Mouse (Mus musculus): ENCODE measurements around the gene Eif4e3. TPM values are rescaled to one million over a fixed set of nuclear protein-coding genes. Genes with fewer than 3 reads are reported as not detected.

The Eif4e3 gene
- polyA plus RNA-seq, 1 experiment from 2014 or later, result 19.5 TPM

DNA sequence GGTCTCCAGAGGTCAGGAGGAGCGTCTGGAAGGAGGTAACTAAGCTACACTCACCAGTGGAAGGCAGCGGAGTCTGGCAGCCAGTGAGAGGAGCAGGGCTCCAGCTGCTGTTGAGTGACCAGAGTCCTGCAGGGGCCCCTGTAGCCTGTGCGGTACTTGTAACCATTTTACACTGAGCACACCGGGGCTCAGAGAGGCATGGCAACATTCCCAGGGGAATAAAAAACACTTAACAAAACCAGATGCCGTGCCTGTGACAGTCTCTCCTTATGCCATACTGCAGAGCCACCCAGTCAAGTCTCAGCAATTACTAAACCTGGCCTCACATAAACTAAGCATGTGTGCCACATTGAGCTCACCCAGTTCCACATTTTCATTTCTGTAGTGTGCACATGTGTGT is 12.2 kb downstream of the Eif4e3 start:
- WGBS, result 44% methylated on average over 5 of the region's 5 CpGs
- H3K27me3 ChIP-seq (ENCODE audit: control insufficient read depth, insufficient read depth, low read length), result no peaks in the 10 kb centered on the region
- no peaks in the 10 kb centered on the region for H3K36me3 ChIP-seq (ENCODE audit: control insufficient read depth, insufficient read depth, low read length)
- no peak overlapping the region for H3K9ac ChIP-seq (ENCODE audit: low read depth, low read length)
- H3K4me3 ChIP-seq (ENCODE audit: low read length), result no peak overlapping the region
- ATAC-seq (ENCODE audit: low FRiP score, low TSS enrichment), result 0 out of 2 replicates have a peak, but pooled peaks have one; percentile 47
- no peaks in the 10 kb centered on the region for H3K4me1 ChIP-seq (ENCODE audit: control insufficient read depth, insufficient read depth, low read length)
- H3K27ac ChIP-seq (ENCODE audit: low read depth, low read length), result no peak overlapping the region
- no peaks in the 10 kb centered on the region for H3K9me3 ChIP-seq (ENCODE audit: control insufficient read depth, low read length)
- no peak overlapping the region for H3K4me2 ChIP-seq (replicated peaks; ENCODE audit: low read depth, low read length)

DNA sequence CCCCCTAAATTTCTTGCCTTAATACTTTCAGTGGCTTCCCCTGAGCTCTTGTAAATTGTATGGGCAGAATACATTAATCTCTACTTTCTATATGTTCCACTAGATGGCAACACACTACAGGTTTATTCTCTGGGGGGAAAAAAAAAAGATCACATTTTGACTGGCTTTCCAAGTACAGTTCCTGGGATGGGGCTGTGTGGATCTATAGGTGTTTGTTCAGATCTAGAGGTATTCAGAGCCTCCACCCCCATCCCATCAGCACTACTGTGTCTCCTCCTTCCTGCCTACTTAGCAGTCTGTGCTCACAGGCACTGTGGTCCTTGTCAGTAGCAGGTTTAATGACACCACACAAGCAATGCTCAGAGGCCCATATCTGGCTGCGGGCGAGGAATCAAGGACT is 14.2 kb downstream of the Eif4e3 start:
- Histone ChIP-seq H3K4me2 (replicated peaks; ENCODE audit: low read depth, low read length) (no peak overlapping the region), H3K27me3 (ENCODE audit: control insufficient read depth, insufficient read depth, low read length) (no peaks in the 10 kb centered on the region), H3K9me3 (ENCODE audit: control insufficient read depth, low read length) (no peaks in the 10 kb centered on the region), H3K27ac (ENCODE audit: low read depth, low read length) (no peak overlapping the region), H3K36me3 (ENCODE audit: control insufficient read depth, insufficient read depth, low read length) (no peaks in the 10 kb centered on the region), H3K9ac (ENCODE audit: low read depth, low read length) (no peak overlapping the region; the same call in 1 of the 2 replicates), H3K4me1 (ENCODE audit: control insufficient read depth, insufficient read depth, low read length) (no peaks in the 10 kb centered on the region), H3K4me3 (ENCODE audit: low read length) (no peak overlapping the region)
- ATAC-seq (ENCODE audit: low FRiP score, low TSS enrichment), result no peak
- 78% methylated on average over 2 of the region's 2 CpGs for WGBS

DNA sequence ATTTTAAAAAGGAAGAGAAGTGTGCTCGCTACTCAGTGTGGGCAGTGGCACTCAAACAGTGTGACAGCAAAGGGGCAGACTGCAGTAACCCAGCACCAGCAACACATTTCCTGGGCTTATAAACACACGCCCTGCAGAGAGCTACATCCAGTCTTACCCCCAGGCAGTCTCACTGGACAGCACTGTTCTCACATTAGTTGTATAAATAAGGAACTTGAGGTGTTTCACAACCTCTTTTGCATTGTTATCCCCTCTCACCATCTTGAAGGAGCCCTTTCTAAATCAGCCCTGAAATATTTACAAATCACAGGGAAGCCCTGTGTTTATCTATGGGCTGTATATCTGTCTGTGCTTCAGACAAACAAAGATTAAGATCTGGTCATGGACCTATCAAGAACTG is 17.3 kb downstream of the Eif4e3 start:
- Histone ChIP-seq H3K27ac (ENCODE audit: low read depth, low read length) (no peak overlapping the region), H3K36me3 (ENCODE audit: control insufficient read depth, insufficient read depth, low read length) (no peaks in the 10 kb centered on the region), H3K9me3 (ENCODE audit: control insufficient read depth, low read length) (no peaks in the 10 kb centered on the region; the same call in 1 of the 2 replicates), H3K4me1 (ENCODE audit: control insufficient read depth, insufficient read depth, low read length) (peaks cover 6% of the 10 kb centered on the region; the same call in 1 of the 2 replicates), H3K27me3 (ENCODE audit: control insufficient read depth, insufficient read depth, low read length) (no peaks in the 10 kb centered on the region), H3K4me2 (replicated peaks; ENCODE audit: low read depth, low read length) (no peak overlapping the region), H3K4me3 (ENCODE audit: low read length) (no peak overlapping the region), H3K9ac (ENCODE audit: low read depth, low read length) (no peak overlapping the region; the same call in 1 of the 2 replicates)
- no peak for ATAC-seq (ENCODE audit: low FRiP score, low TSS enrichment)
- WGBS, result 56% methylated on average over 2 of the region's 2 CpGs

DNA sequence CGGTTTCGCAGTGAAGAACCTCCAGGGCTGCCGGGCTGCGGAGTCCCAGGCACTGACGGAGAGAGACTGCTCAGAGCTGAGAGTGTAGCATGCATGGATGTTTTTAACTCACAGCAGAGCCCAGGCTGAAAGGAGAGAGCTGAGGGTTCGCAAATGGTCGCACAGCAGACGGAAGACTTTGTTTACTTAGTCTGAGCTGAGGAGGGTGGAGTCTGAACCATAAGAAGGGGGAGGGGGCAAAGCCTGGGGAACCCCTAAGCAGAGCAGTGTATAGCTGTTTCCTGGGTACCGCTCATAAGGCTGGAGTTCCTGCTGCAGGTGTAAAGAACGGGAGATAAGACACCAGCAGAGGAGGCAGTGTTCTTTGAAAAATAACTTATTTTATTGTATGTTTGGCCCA is 20.2 kb downstream of the Eif4e3 start:
- Histone ChIP-seq H3K9me3 (ENCODE audit: control insufficient read depth, low read length) (no peaks in the 10 kb centered on the region; the same call in 1 of the 2 replicates), H3K4me3 (ENCODE audit: low read length) (no peak overlapping the region), H3K4me2 (replicated peaks; ENCODE audit: low read depth, low read length) (0 out of 2 replicates have a peak overlapping the region, but pooled peaks have one; percentile 12), H3K36me3 (ENCODE audit: control insufficient read depth, insufficient read depth, low read length) (no peaks in the 10 kb centered on the region), H3K27ac (ENCODE audit: low read depth, low read length) (no peak overlapping the region), H3K9ac (ENCODE audit: low read depth, low read length) (no peak overlapping the region), H3K27me3 (ENCODE audit: control insufficient read depth, insufficient read depth, low read length) (no peaks in the 10 kb centered on the region), H3K4me1 (ENCODE audit: control insufficient read depth, insufficient read depth, low read length) (peaks cover 13% of the 10 kb centered on the region; the same call in 1 of the 2 replicates)
- 40% methylated on average over 10 of the region's 10 CpGs for WGBS
- ATAC-seq (ENCODE audit: low FRiP score, low TSS enrichment), result peak; percentile 65; the same call in 1 of the 2 replicates

DNA sequence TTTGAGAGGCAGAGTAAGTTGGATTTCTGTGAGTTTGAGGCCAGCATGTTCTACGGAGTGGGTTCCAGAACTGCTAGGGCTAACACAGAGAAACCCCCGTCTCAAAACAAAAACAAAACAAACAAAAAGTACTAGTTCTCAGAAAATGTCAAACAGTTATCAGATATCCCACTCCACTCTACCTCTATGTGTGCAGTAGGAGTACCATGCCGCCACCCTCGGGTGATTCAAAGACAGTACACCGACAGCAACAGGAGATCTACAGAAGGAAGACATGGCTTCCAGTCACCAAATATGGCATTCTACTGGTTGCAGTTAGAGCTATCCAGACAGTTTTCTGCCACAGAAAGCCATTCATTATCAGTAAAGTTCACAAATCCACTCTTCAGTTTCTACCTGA is 21.7 kb downstream of the Eif4e3 start:
- Histone ChIP-seq H3K9me3 (ENCODE audit: control insufficient read depth, low read length) (no peaks in the 10 kb centered on the region; the same call in 1 of the 2 replicates), H3K4me1 (ENCODE audit: control insufficient read depth, insufficient read depth, low read length) (peaks cover 13% of the 10 kb centered on the region; the same call in 1 of the 2 replicates), H3K4me3 (ENCODE audit: low read length) (no peak overlapping the region), H3K9ac (ENCODE audit: low read depth, low read length) (no peak overlapping the region), H3K27me3 (ENCODE audit: control insufficient read depth, insufficient read depth, low read length) (no peaks in the 10 kb centered on the region), H3K4me2 (replicated peaks; ENCODE audit: low read depth, low read length) (no peak overlapping the region), H3K36me3 (ENCODE audit: control insufficient read depth, insufficient read depth, low read length) (no peaks in the 10 kb centered on the region; the same call in 1 of the 2 replicates), H3K27ac (ENCODE audit: low read depth, low read length) (no peak overlapping the region)
- 71% methylated on average over 5 of the region's 5 CpGs for WGBS
- no peak for ATAC-seq (ENCODE audit: low FRiP score, low TSS enrichment)

DNA sequence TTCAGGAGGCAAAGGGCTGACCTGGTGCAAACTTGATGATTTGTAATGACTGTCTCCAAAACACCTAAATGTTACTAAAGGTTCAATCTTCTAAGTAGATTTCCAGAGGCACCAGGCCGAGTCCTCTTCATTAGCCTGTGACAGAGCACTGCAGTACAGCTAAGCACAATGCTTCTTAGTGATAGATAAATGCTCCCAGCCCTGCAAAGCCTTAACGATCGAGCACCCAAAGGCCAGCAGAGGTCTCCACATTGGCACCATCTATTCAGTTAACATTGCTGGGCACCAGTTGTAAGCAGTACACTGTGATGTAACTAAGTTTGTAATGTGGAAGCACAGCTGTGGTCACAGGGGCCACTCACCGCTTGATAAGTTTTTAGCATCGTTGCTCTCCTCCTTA is 22.2 kb downstream of the Eif4e3 start:
- Histone ChIP-seq H3K4me2 (replicated peaks; ENCODE audit: low read depth, low read length) (no peak overlapping the region), H3K4me3 (ENCODE audit: low read length) (no peak overlapping the region), H3K36me3 (ENCODE audit: control insufficient read depth, insufficient read depth, low read length) (no peaks in the 10 kb centered on the region; the same call in 1 of the 2 replicates), H3K9ac (ENCODE audit: low read depth, low read length) (no peak overlapping the region), H3K4me1 (ENCODE audit: control insufficient read depth, insufficient read depth, low read length) (peaks cover 13% of the 10 kb centered on the region; the same call in 1 of the 2 replicates), H3K9me3 (ENCODE audit: control insufficient read depth, low read length) (no peaks in the 10 kb centered on the region; the same call in 1 of the 2 replicates), H3K27ac (ENCODE audit: low read depth, low read length) (no peak overlapping the region), H3K27me3 (ENCODE audit: control insufficient read depth, insufficient read depth, low read length) (no peaks in the 10 kb centered on the region)
- no peak for ATAC-seq (ENCODE audit: low FRiP score, low TSS enrichment)
- WGBS, result 73% methylated on average over 5 of the region's 5 CpGs

DNA sequence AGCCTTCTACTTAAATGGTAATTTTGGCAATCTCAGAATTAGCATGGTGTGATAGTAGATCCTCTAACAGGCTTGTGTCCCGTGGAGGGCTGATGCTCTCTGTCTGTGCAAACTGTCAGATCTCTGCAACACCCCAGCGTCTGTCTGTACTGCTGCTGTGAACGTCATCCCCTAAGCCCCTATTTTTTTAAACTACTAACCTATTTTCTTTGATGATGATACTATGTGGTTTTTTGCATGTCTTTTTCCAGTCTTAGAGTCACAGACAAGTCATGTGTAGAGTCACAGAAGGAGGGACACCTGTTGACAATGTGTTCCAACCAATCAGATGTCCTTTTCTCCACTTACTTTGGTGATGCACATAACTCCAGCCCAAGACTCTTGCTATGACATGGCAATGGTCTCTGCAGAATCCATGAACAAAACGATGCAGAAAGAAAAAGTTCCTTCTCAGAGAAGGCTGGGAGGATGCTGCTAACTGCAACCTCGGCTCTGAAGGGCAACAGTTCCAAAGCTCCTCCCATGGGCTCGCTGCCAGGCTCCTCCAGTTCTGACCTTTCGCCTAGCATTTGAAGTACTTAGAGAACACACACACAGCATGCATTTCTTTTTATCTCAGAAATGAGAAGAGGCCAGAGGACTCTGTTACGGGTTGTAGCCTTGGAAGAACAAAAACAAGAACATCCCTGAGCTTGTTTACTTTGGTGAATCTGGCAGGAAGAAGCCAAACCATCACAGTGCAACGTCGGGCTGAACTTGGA is 23.0 kb downstream of the Eif4e3 start:
- H3K27me3 ChIP-seq (ENCODE audit: control insufficient read depth, insufficient read depth, low read length), result no peaks in the 10 kb centered on the region
- 48% methylated on average over 10 of the region's 10 CpGs for WGBS
- H3K9ac ChIP-seq (ENCODE audit: low read depth, low read length), result no peak overlapping the region
- ATAC-seq (ENCODE audit: low FRiP score, low TSS enrichment), result no peak
- no peak overlapping the region for H3K27ac ChIP-seq (ENCODE audit: low read depth, low read length)
- no peaks in the 10 kb centered on the region; the same call in 1 of the 2 replicates for H3K9me3 ChIP-seq (ENCODE audit: control insufficient read depth, low read length)
- peaks cover 13% of the 10 kb centered on the region; the same call in 1 of the 2 replicates for H3K4me1 ChIP-seq (ENCODE audit: control insufficient read depth, insufficient read depth, low read length)
- no peaks in the 10 kb centered on the region; the same call in 1 of the 2 replicates for H3K36me3 ChIP-seq (ENCODE audit: control insufficient read depth, insufficient read depth, low read length)
- no peak overlapping the region for H3K4me2 ChIP-seq (replicated peaks; ENCODE audit: low read depth, low read length)
- no peak overlapping the region for H3K4me3 ChIP-seq (ENCODE audit: low read length)

DNA sequence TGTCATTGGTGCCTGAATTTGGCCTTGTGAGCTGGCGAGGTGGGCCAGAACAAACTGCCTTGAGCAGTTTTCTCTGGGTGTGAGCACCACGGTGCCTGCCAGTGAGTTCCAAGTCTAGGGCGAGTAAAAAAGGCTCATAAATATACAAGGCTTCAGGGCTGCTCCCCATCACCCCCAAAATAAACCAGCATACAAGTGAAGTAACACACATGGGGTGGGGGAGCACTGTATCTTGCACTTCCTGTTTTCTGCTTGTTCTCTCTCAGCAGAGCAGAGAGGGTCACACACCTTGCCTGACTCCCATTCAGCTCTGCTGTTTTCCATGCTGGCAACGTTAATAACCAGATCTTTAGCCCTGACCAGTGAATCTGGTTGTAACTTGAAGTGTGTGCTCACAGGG is 29.1 kb downstream of the Eif4e3 start:
- no peaks in the 10 kb centered on the region for H3K9me3 ChIP-seq (ENCODE audit: control insufficient read depth, low read length)

DNA sequence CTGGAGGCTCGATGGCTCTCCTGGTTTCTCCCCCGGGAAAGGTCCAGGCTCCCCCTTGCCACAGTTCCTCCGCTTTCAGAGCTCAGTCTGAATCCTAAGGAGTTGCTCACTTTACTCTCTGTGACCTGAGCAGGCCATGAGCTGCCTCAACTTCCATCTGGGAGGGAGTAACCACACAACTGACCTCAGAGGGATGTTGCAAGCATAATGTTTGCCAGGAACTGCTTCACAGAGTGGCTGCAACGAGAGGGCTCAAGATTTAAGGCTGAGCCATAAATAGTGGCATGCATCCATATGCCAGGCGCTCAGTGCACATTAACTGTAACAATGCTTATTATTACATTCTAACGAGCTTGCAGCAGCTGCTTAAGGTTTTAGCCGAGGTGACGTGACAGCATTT is 29.8 kb downstream of the Eif4e3 start:
- H3K36me3 ChIP-seq (ENCODE audit: control insufficient read depth, insufficient read depth, low read length), result peaks cover 4% of the 10 kb centered on the region; the same call in 1 of the 2 replicates
- H3K9me3 ChIP-seq (ENCODE audit: control insufficient read depth, low read length), result no peaks in the 10 kb centered on the region
- no peak overlapping the region for H3K4me3 ChIP-seq (ENCODE audit: low read length)
- no peak overlapping the region for H3K9ac ChIP-seq (ENCODE audit: low read depth, low read length)
- ATAC-seq (ENCODE audit: low FRiP score, low TSS enrichment), result no peak
- no peak overlapping the region for H3K4me2 ChIP-seq (replicated peaks; ENCODE audit: low read depth, low read length)
- no peak overlapping the region for H3K27ac ChIP-seq (ENCODE audit: low read depth, low read length)
- 55% methylated on average over 8 of the region's 8 CpGs for WGBS
- no peaks in the 10 kb centered on the region for H3K27me3 ChIP-seq (ENCODE audit: control insufficient read depth, insufficient read depth, low read length)
- no peaks in the 10 kb centered on the region for H3K4me1 ChIP-seq (ENCODE audit: control insufficient read depth, insufficient read depth, low read length)

More for the DNA sequence above, 29.1 kb downstream of the Eif4e3 start:
- H3K27me3 ChIP-seq (ENCODE audit: control insufficient read depth, insufficient read depth, low read length), result no peaks in the 10 kb centered on the region
- no peak overlapping the region for H3K9ac ChIP-seq (ENCODE audit: low read depth, low read length)
- ATAC-seq (ENCODE audit: low FRiP score, low TSS enrichment), result no peak
- no peaks in the 10 kb centered on the region for H3K4me1 ChIP-seq (ENCODE audit: control insufficient read depth, insufficient read depth, low read length)
- H3K4me2 ChIP-seq (replicated peaks; ENCODE audit: low read depth, low read length), result no peak overlapping the region
- no peak overlapping the region for H3K27ac ChIP-seq (ENCODE audit: low read depth, low read length)
- peaks cover 4% of the 10 kb centered on the region; the same call in 1 of the 2 replicates for H3K36me3 ChIP-seq (ENCODE audit: control insufficient read depth, insufficient read depth, low read length)
- H3K4me3 ChIP-seq (ENCODE audit: low read length), result no peak overlapping the region
- WGBS, result 66% methylated on average over 4 of the region's 4 CpGs
